Mouse (Mus musculus): ENCODE results near the gene Wdr17. TPM values are rescaled to one million over a fixed set of nuclear protein-coding genes. Genes with fewer than 3 reads are reported as not detected.

Gene Wdr17
- polyA plus RNA-seq, 1 experiment from 2014 or later: 12.7 TPM

Other genes with a start within 250 kb of the Wdr17 start
- 347 and 359 TPM in 2 replicates for gene Gpm6a, start 67.7 kb upstream of the Wdr17 start, polyA plus RNA-seq (2015; fragmentation: Nextera tagmentation; extraction: Ambion mirVana)

All from hindbrain, embryonic 13.5 days (tissue).